Mouse (Mus musculus) kidney, adult 2 months (tissue): ENCODE measurements around the gene Gdi1.

Source experiments
- CTCF ChIP-seq: fragments of 200-500 bp; conservative IDR thresholded peaks from 2 replicates; pipeline ENCODE4 v1.5.1; 2011; ENCODE audit warnings: low read depth, mild to moderate bottlenecking, control low read depth, low read length, moderate library complexity, mixed read lengths; ENCODE audit not compliant: insufficient read depth, insufficient read length
- POLR2A ChIP-seq: fragments of 200-500 bp; IDR thresholded peaks from one replicate; pipeline ENCODE4 v1.6.1; 2011; ENCODE audit warnings: low read depth, low read length, control low read depth

DNA sequence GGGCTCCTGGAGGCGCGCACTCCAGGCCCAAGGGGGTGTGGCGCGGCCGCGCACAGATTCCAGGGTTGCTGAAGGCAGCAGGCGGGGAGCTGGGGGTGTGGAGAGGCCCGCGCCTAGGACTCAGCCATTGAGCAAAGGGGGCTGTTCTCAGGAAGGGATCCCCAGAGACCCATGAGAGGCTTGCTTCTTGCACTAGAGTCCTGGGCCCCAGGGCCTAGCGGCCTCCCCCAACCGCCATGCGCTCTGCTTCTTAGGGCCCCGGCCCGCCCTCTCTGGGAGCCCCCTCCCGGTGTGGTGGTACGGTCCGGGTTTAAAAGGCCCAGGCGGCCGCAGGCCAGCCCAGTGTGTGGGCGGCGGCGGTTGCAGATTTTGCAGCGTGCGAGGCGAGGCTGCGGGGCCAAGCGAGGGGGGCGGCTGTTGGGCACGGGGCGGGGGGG is 23.9 kb downstream of the Gdi1 start, which contains the start of gene Plxna3:
- TF ChIP-seq CTCF = no peak
- TF ChIP-seq POLR2A = no peak
